9 mouse cellular contexts compared by ENCODE assay signal in genomic region chr2:127483001-127483400, GRCm38 (mm10). TPM values are rescaled to one million over a fixed set of nuclear protein-coding genes. Genes with fewer than 3 reads are reported as not detected.
DNase-seq lines count a peak whose midpoint lies in the region; ATAC-seq lines count a peak whose summit lies in the region.
"Had no signal": no experiment of that assay in that cellular context is flagged by ENCODE, and none has a peak within 500 bp of the region (broad histone marks: within the 10 kb centered on the region; RNA-seq: fewer than 3 reads in every experiment).

No protein-coding gene starts in this region.

- H3K36me3 ChIP-seq in embryonic facial prominence, embryonic 12.5 days, result no peaks in the 10 kb centered on the region
- H3K36me3 ChIP-seq in hindbrain, embryonic 10.5 days, result no peaks in the 10 kb centered on the region
- H3K36me3 ChIP-seq in liver, embryonic 12.5 days, result no peaks in the 10 kb centered on the region
- H3K36me3 ChIP-seq in neural tube, embryonic 15.5 days, result no peaks in the 10 kb centered on the region
- H3K36me3 ChIP-seq: G1E had no signal

- intact Hi-C loops in heart, postnatal 25 days (cut with DNase I), result no loop called here

- DNase-seq in heart, adult 11 months, result peak; percentile 97
- DNase-seq in heart, postnatal 25 days (ENCODE audit: low spot score), result no peak
- DNase-seq in hindbrain, embryonic 10.5 days (ENCODE audit: low spot score), result peak; percentile 19
- DNase-seq in layer of hippocampus, adult 11-12 months (ENCODE audit: low spot score), result no peak
- no peak for DNase-seq in thymus, postnatal 25 days

- no peaks in the 10 kb centered on the region for H3K9me3 ChIP-seq in embryonic facial prominence, embryonic 12.5 days
- no peaks in the 10 kb centered on the region for H3K9me3 ChIP-seq in hindbrain, embryonic 10.5 days
- H3K9me3 ChIP-seq in liver, embryonic 12.5 days (replicated peaks), result no peaks in the 10 kb centered on the region
- H3K9me3 ChIP-seq in neural tube, embryonic 15.5 days (replicated peaks), result no peaks in the 10 kb centered on the region
- H3K9me3 ChIP-seq: G1E had no signal

- H3K4me2 ChIP-seq in embryonic facial prominence, embryonic 12.5 days (replicated peaks), result peak overlapping the region; percentile 84
- H3K4me2 ChIP-seq in liver, embryonic 12.5 days, result peak overlapping the region; percentile 64
- peak overlapping the region; percentile 72 for H3K4me2 ChIP-seq in neural tube, embryonic 15.5 days

- H3K4me3 ChIP-seq in embryonic facial prominence, embryonic 12.5 days, result peak overlapping the region; percentile 53
- peak overlapping the region; percentile 60 for H3K4me3 ChIP-seq in hindbrain, embryonic 10.5 days
- peak overlapping the region; percentile 41 for H3K4me3 ChIP-seq in liver, embryonic 12.5 days
- H3K4me3 ChIP-seq in neural tube, embryonic 15.5 days (replicated peaks), result peak overlapping the region; percentile 39

- H3K4me1 ChIP-seq in embryonic facial prominence, embryonic 12.5 days, result peaks cover 28% of the 10 kb centered on the region
- H3K4me1 ChIP-seq in hindbrain, embryonic 10.5 days (replicated peaks), result peaks cover 38% of the 10 kb centered on the region
- 0 out of 2 replicates have a peak, but pooled peaks cover 15% of the 10 kb centered on the region for H3K4me1 ChIP-seq in liver, embryonic 12.5 days
- peaks cover 35% of the 10 kb centered on the region for H3K4me1 ChIP-seq in neural tube, embryonic 15.5 days

- under 1% methylated on average over 20 of the region's 21 CpGs for WGBS in embryonic facial prominence, embryonic 12.5 days
- 1% methylated on average over 21 of the region's 21 CpGs for WGBS in hindbrain, embryonic 10.5 days
- 4% methylated on average over 21 of the region's 21 CpGs for WGBS in liver, embryonic 12.5 days (ENCODE audit: insufficient replicate concordance)
- WGBS in neural tube, embryonic 15.5 days, result under 1% methylated on average over 19 of the region's 21 CpGs

- H3K27ac ChIP-seq in embryonic facial prominence, embryonic 12.5 days, result no peak overlapping the region
- no peak overlapping the region for H3K27ac ChIP-seq in hindbrain, embryonic 10.5 days
- no peak overlapping the region for H3K27ac ChIP-seq in liver, embryonic 12.5 days
- H3K27ac ChIP-seq in neural tube, embryonic 15.5 days (replicated peaks), result no peak overlapping the region

- no peak for ATAC-seq in embryonic facial prominence, embryonic 12.5 days (ENCODE audit: insufficient number of reproducible peaks, insufficient read depth, low FRiP score, low TSS enrichment)
- ATAC-seq in liver, embryonic 12.5 days, result no peak
- ATAC-seq in neural tube, embryonic 15.5 days (ENCODE audit: low FRiP score), result no peak

- H3K27me3 ChIP-seq in embryonic facial prominence, embryonic 12.5 days, result peaks cover 77% of the 10 kb centered on the region
- H3K27me3 ChIP-seq in hindbrain, embryonic 10.5 days (ENCODE audit: insufficient read depth, poor library complexity, severe bottlenecking), result peaks cover 91% of the 10 kb centered on the region
- peaks cover 87% of the 10 kb centered on the region for H3K27me3 ChIP-seq in liver, embryonic 12.5 days (replicated peaks)
- peaks cover 77% of the 10 kb centered on the region for H3K27me3 ChIP-seq in neural tube, embryonic 15.5 days (replicated peaks)

- H3K9ac ChIP-seq in embryonic facial prominence, embryonic 12.5 days, result peak overlapping the region; percentile 56; the same call in 1 of the 2 replicates
- no peak overlapping the region for H3K9ac ChIP-seq in liver, embryonic 12.5 days
- 0 out of 2 replicates have a peak overlapping the region, but pooled peaks have one; percentile 9 for H3K9ac ChIP-seq in neural tube, embryonic 15.5 days (replicated peaks)

RNA-seq across cellular contexts. Expression of gene Fahd2a, which starts 38.6 kb away (rescaled TPM):
- 10 to 100 TPM; 36.8 to 37.5 TPM for total RNA-seq in heart, postnatal 25 days (2021)
- 27.5 and 27.7 TPM in 2 replicates for polyA plus RNA-seq in embryonic facial prominence, embryonic 12.5 days (2016; fragmentation: Nextera tagmentation; extraction: Ambion mirVana)
- 20.5 and 27.1 TPM in 2 replicates for polyA plus RNA-seq in hindbrain, embryonic 10.5 days (2016; fragmentation: Nextera tagmentation; extraction: Ambion mirVana)
- polyA plus RNA-seq in liver, embryonic 12.5 days (2016; fragmentation: Nextera tagmentation; extraction: Ambion mirVana), result 17.2 and 17.5 TPM in 2 replicates
- polyA plus RNA-seq in neural tube, embryonic 15.5 days (2015; fragmentation: Nextera tagmentation; extraction: Ambion mirVana), result 31.2 and 36.4 TPM in 2 replicates

RNA-seq across cellular contexts. Expression of gene Kcnip3, which starts 38.9 kb away (rescaled TPM):
- total RNA-seq in heart, postnatal 25 days (2021), result 1 to 10 TPM; 1.1 to 1.7 TPM
- polyA plus RNA-seq in embryonic facial prominence, embryonic 12.5 days (2016; fragmentation: Nextera tagmentation; extraction: Ambion mirVana), result 2.2 TPM in 2 replicates
- polyA plus RNA-seq in hindbrain, embryonic 10.5 days (2016; fragmentation: Nextera tagmentation; extraction: Ambion mirVana), result 2.2 TPM in 2 replicates
- polyA plus RNA-seq in liver, embryonic 12.5 days (2016; fragmentation: Nextera tagmentation; extraction: Ambion mirVana), result 0.70 and 0.72 TPM in 2 replicates
- 6.5 and 9.3 TPM in 2 replicates for polyA plus RNA-seq in neural tube, embryonic 15.5 days (2015; fragmentation: Nextera tagmentation; extraction: Ambion mirVana)

RNA-seq across cellular contexts. Expression of gene Gpat2, which starts 58.0 kb away (rescaled TPM):
- not detected for total RNA-seq in heart, postnatal 25 days (2021)
- polyA plus RNA-seq in embryonic facial prominence, embryonic 12.5 days (2016; fragmentation: Nextera tagmentation; extraction: Ambion mirVana), result 0.19 and 0.22 TPM in 2 replicates
- 0.10 and 0.24 TPM in 2 replicates for polyA plus RNA-seq in hindbrain, embryonic 10.5 days (2016; fragmentation: Nextera tagmentation; extraction: Ambion mirVana)
- polyA plus RNA-seq in liver, embryonic 12.5 days (2016; fragmentation: Nextera tagmentation; extraction: Ambion mirVana), result 0.37 and 0.49 TPM in 2 replicates
- polyA plus RNA-seq in neural tube, embryonic 15.5 days (2015; fragmentation: Nextera tagmentation; extraction: Ambion mirVana), result 0.05 and 0.32 TPM in 2 replicates
- total RNA-seq: G1E had no signal
- polyA plus RNA-seq: G1E had no signal

RNA-seq across cellular contexts. Expression of gene Prom2, which starts 58.3 kb away (rescaled TPM):
- not detected for total RNA-seq in heart, postnatal 25 days (2021)
- polyA plus RNA-seq in embryonic facial prominence, embryonic 12.5 days (2016; fragmentation: Nextera tagmentation; extraction: Ambion mirVana), result 1.4 and 1.8 TPM in 2 replicates
- polyA plus RNA-seq in hindbrain, embryonic 10.5 days (2016; fragmentation: Nextera tagmentation; extraction: Ambion mirVana), result 0.65 and 0.85 TPM in 2 replicates
- not detected in 2 replicates for polyA plus RNA-seq in liver, embryonic 12.5 days (2016; fragmentation: Nextera tagmentation; extraction: Ambion mirVana)
- polyA plus RNA-seq in neural tube, embryonic 15.5 days (2015; fragmentation: Nextera tagmentation; extraction: Ambion mirVana), result 0.06 and 0.50 TPM in 2 replicates
- polyA plus RNA-seq: G1E had no signal

Comparison
In these comparisons a context has a peak if more than half of its experiments do, and no peak if none do; other contexts are left out.
1. DNase-seq: peak in heart, adult 11 months (single experiment) and hindbrain, embryonic 10.5 days (single experiment); none in heart, postnatal 25 days (single experiment), layer of hippocampus, adult 11-12 months (single experiment) and thymus, postnatal 25 days (single experiment).
2. Peak in every context shown above with its lines, with median percentiles within 50 percentile points of each other: H3K4me2 ChIP-seq and H3K4me3 ChIP-seq.